Mouse (Mus musculus) hematopoietic stem cell, adult 5-6 weeks (primary cell): Measurements from ENCODE around the gene Parn. TPM values are rescaled to one million over a fixed set of nuclear protein-coding genes. Genes with fewer than 3 reads are reported as not detected.
"Not testable (repeated sequence)": the region's sequence is repeated elsewhere in the genome, so short reads cannot be mapped to it uniquely, and the experiment has no call there.

Experiments used
- ATAC-seq, 2 experiments: fragments of 125-278 bp in 1 of 2; replicated peaks in 1 of 2; 2 replicates each; pipeline ENCODE4 v1.8.0; 2016 to 2017; ENCODE audit warnings: inconsistent platforms in 2 of 2, mild to moderate bottlenecking in 2 of 2, moderate number of reproducible peaks in 2 of 2, low read depth in 1 of 2, moderate TSS enrichment in 1 of 2; ENCODE audit not compliant: low FRiP score in 2 of 2, poor library complexity in 2 of 2, severe bottlenecking in 2 of 2, insufficient read depth in 1 of 2, low TSS enrichment in 1 of 2
- total RNA-seq: library from RNA; stranded (forward); fragments of 172-1452, 232-1000 nt; gene quantifications from 2 replicates; pipeline ENCODE4 v1.2.3, GENCODE M21; 2017

Gene Parn
- total RNA-seq, 1 experiment from 2014 or later = 84.7 TPM

GRCm38 (mm10) chr16:13644474-13644873, 23.5 kb downstream of the Parn start:
- peak in 1 of 2 experiments; percentile 42; a peak in 1 of 4 replicates for ATAC-seq

- no peak for ATAC-seq
Measured at GRCm38 (mm10) chr16:13640064-13640463, 27.9 kb downstream of the Parn start.

- no peak for ATAC-seq
Measured at GRCm38 (mm10) chr16:13639508-13639907, 28.5 kb downstream of the Parn start.

GRCm38 (mm10) chr16:13638198-13638597, 29.8 kb downstream of the Parn start:
- ATAC-seq = not testable (repeated sequence)

GRCm38 (mm10) chr16:13628345-13628744, 39.6 kb downstream of the Parn start:
- no peak for ATAC-seq

GRCm38 (mm10) chr16:13621745-13622507, 46.0 kb downstream of the Parn start:
- no peak for ATAC-seq

GRCm38 (mm10) chr16:13620194-13620593, 47.8 kb downstream of the Parn start:
- no peak for ATAC-seq

GRCm38 (mm10) chr16:13615276-13615675, 52.7 kb downstream of the Parn start:
- ATAC-seq = no peak

GRCm38 (mm10) chr16:13612571-13612970, 55.4 kb downstream of the Parn start:
- ATAC-seq = no peak

- no peak for ATAC-seq
Measured at GRCm38 (mm10) chr16:13612058-13612457, 55.9 kb downstream of the Parn start.

GRCm38 (mm10) chr16:13611399-13611798, 56.6 kb downstream of the Parn start:
- ATAC-seq = no peak

GRCm38 (mm10) chr16:13610951-13611381, 57.0 kb downstream of the Parn start:
- ATAC-seq = no peak

- ATAC-seq = no peak
Measured at GRCm38 (mm10) chr16:13608705-13609085, 59.3 kb downstream of the Parn start.

- no peak for ATAC-seq
Measured at GRCm38 (mm10) chr16:13607987-13608704, 59.8 kb downstream of the Parn start.

GRCm38 (mm10) chr16:13602779-13603178, 65.2 kb downstream of the Parn start:
- no peak for ATAC-seq

- ATAC-seq = no peak
Measured at GRCm38 (mm10) chr16:13589049-13589408, 78.9 kb downstream of the Parn start.

GRCm38 (mm10) chr16:13588182-13589048, 79.6 kb downstream of the Parn start:
- ATAC-seq = no peak

GRCm38 (mm10) chr16:13585234-13585633, 82.7 kb downstream of the Parn start:
- ATAC-seq = no peak
